In genomic region chr12:75998416-75998815, GRCm38 (mm10) we compare ENCODE assay signal across 24 mouse cellular contexts.
DNase-seq lines count a peak whose midpoint lies in the region; ATAC-seq and TF ChIP-seq lines count a peak whose summit lies in the region.
"Had no signal": no experiment of that assay in that cellular context is flagged by ENCODE, and none has a peak within 500 bp of the region (broad histone marks: within the 10 kb centered on the region; RNA-seq: fewer than 3 reads in every experiment).

No protein-coding gene starts in this region.

- no peak for ATAC-seq in kidney, embryonic 14.5 days (ENCODE audit: low FRiP score, low TSS enrichment)
- peak; percentile 60; the same call in 1 of the 2 replicates for ATAC-seq in intestine, embryonic 14.5 days (replicated peaks; ENCODE audit: low FRiP score, low TSS enrichment, low read depth)
- ATAC-seq in intestine, embryonic 16.5 days = peak; percentile 85
- ATAC-seq: activated CD4-positive, CD25-positive, alpha-beta regulatory T cell, adult 4 months; CD4-positive, CD25-positive, alpha-beta regulatory T cell, adult 4 months; forebrain, embryonic 13.5 days; Patski had no signal

- H3K9me3 ChIP-seq in kidney, embryonic 14.5 days (ENCODE audit: control insufficient read depth, low read length) = no peaks in the 10 kb centered on the region
- H3K9me3 ChIP-seq in intestine, embryonic 14.5 days (ENCODE audit: control insufficient read depth, low read length) = no peaks in the 10 kb centered on the region
- no peaks in the 10 kb centered on the region for H3K9me3 ChIP-seq in intestine, embryonic 16.5 days (ENCODE audit: control insufficient read depth, low read length)
- H3K9me3 ChIP-seq: embryonic facial prominence, embryonic 10.5 days; embryonic facial prominence, embryonic 12.5 days; forebrain, embryonic 13.5 days; G1E had no signal

- no peaks in the 10 kb centered on the region for H3K27me3 ChIP-seq in kidney, adult 2 months (replicated peaks; ENCODE audit: control insufficient read depth, insufficient read depth, low read length)
- H3K27me3 ChIP-seq in kidney, embryonic 14.5 days (ENCODE audit: control insufficient read depth, insufficient read depth, low read length) = no peaks in the 10 kb centered on the region
- H3K27me3 ChIP-seq in intestine, embryonic 14.5 days (replicated peaks; ENCODE audit: control insufficient read depth, insufficient read depth, low read length) = no peaks in the 10 kb centered on the region
- no peaks in the 10 kb centered on the region for H3K27me3 ChIP-seq in intestine, embryonic 16.5 days (replicated peaks; ENCODE audit: control insufficient read depth, insufficient read depth, low read length)
- H3K27me3 ChIP-seq in small intestine, adult 2 months (ENCODE audit: control insufficient read depth, insufficient read depth, low read length) = no peaks in the 10 kb centered on the region
- H3K27me3 ChIP-seq: CH12.LX; embryonic facial prominence, embryonic 12.5 days; forebrain, embryonic 13.5 days; Patski had no signal

- H3K4me1 ChIP-seq in kidney, adult 2 months (ENCODE audit: control insufficient read depth, insufficient read depth, low read length) = peaks cover 16% of the 10 kb centered on the region
- H3K4me1 ChIP-seq in kidney, embryonic 14.5 days (ENCODE audit: control insufficient read depth, insufficient read depth, low read length) = no peaks in the 10 kb centered on the region
- H3K4me1 ChIP-seq in intestine, embryonic 14.5 days (replicated peaks; ENCODE audit: control insufficient read depth, insufficient read depth, low read length) = no peaks in the 10 kb centered on the region
- 0 out of 2 replicates have a peak, but pooled peaks cover 5% of the 10 kb centered on the region for H3K4me1 ChIP-seq in intestine, embryonic 16.5 days (ENCODE audit: control insufficient read depth, insufficient read depth, low read length)
- H3K4me1 ChIP-seq in small intestine, adult 2 months (ENCODE audit: control insufficient read depth, insufficient read depth, insufficient read length, low read length) = peaks cover 10% of the 10 kb centered on the region; the same call in 1 of the 2 replicates
- H3K4me1 ChIP-seq: embryonic facial prominence, embryonic 10.5 days; embryonic facial prominence, embryonic 12.5 days; forebrain, embryonic 13.5 days had no signal

- peak overlapping the region; percentile 83; the same call in 1 of the 2 replicates for H3K27ac ChIP-seq in kidney, adult 2 months (ENCODE audit: insufficient read depth, low read depth, low read length)
- H3K27ac ChIP-seq in kidney, embryonic 14.5 days (ENCODE audit: low read depth, low read length) = no peak overlapping the region
- H3K27ac ChIP-seq in intestine, embryonic 14.5 days (ENCODE audit: low read depth) = no peak overlapping the region
- no peak overlapping the region for H3K27ac ChIP-seq in intestine, embryonic 16.5 days (ENCODE audit: low read length)
- H3K27ac ChIP-seq in small intestine, adult 2 months (ENCODE audit: insufficient read depth, low read depth, low read length) = peak overlapping the region; percentile 72
- H3K27ac ChIP-seq: embryonic facial prominence, embryonic 10.5 days; embryonic facial prominence, embryonic 12.5 days; forebrain, embryonic 13.5 days had no signal

- no peak for DNase-seq in kidney, adult 2 months
- DNase-seq in intestine, embryonic 14.5 days (ENCODE audit: low spot score) = no peak
- no peak for DNase-seq in ovary, postnatal 10 days (ENCODE audit: low spot score)
- DNase-seq in layer of hippocampus, postnatal 14 days (ENCODE audit: low spot score in 2 of 2) = no peak
- DNase-seq: adrenal gland, adult 8-10 months; adrenal gland, postnatal 14 days; adrenal gland, postnatal 36 days; B cell, adult 2 months; cerebellum, adult 11-12 months; cerebellum, adult 2 months; cerebellum, adult 9-10 months; cerebellum, postnatal 10 days; cerebellum, postnatal 25 days had no signal

- H3K36me3 ChIP-seq in kidney, adult 2 months (ENCODE audit: control insufficient read depth, insufficient read depth, low read length) = peaks cover 15% of the 10 kb centered on the region
- H3K36me3 ChIP-seq in kidney, embryonic 14.5 days (ENCODE audit: control insufficient read depth, insufficient read depth, low read length) = peaks cover 15% of the 10 kb centered on the region
- peaks cover 28% of the 10 kb centered on the region for H3K36me3 ChIP-seq in intestine, embryonic 14.5 days (ENCODE audit: control insufficient read depth, insufficient read depth, low read length)
- no peaks in the 10 kb centered on the region for H3K36me3 ChIP-seq in intestine, embryonic 16.5 days (ENCODE audit: control insufficient read depth, insufficient read depth, low read length)
- peaks cover 12% of the 10 kb centered on the region for H3K36me3 ChIP-seq in small intestine, adult 2 months (ENCODE audit: control insufficient read depth, insufficient read depth, low read length)
- H3K36me3 ChIP-seq: G1E had no signal

- TF ChIP-seq POLR2A in kidney, adult 2 months (IDR thresholded peaks at IDR 0.05; ENCODE audit: low read depth, low read length) = no peak
- no peak for TF ChIP-seq POLR2A in small intestine, adult 2 months (IDR thresholded peaks at IDR 0.05; ENCODE audit: low read depth, low read length)

- no peak overlapping the region for H3K9ac ChIP-seq in kidney, embryonic 14.5 days (ENCODE audit: low read depth, low read length)
- H3K9ac ChIP-seq in intestine, embryonic 14.5 days (ENCODE audit: low read length) = no peak overlapping the region
- H3K9ac ChIP-seq in intestine, embryonic 16.5 days (ENCODE audit: low read depth, low read length) = no peak overlapping the region
- H3K9ac ChIP-seq: embryonic facial prominence, embryonic 12.5 days; forebrain, embryonic 13.5 days had no signal

- TF ChIP-seq CTCF in kidney, adult 2 months (conservative IDR thresholded peaks at IDR 0.05; ENCODE audit: insufficient read depth, insufficient read length, low read depth, low read length) = no peak
- TF ChIP-seq CTCF in small intestine, adult 2 months (IDR thresholded peaks at IDR 0.05; ENCODE audit: extremely low read depth, insufficient read length, insufficient replicate concordance, low read depth, low read length) = no peak

- WGBS in kidney, adult 2 months = 32% methylated on average over 2 of the region's 2 CpGs
- WGBS in kidney, embryonic 14.5 days = 23% methylated on average over 2 of the region's 2 CpGs
- 41% methylated on average over 2 of the region's 2 CpGs for WGBS in intestine, embryonic 14.5 days
- WGBS in intestine, embryonic 16.5 days = 48% methylated on average over 2 of the region's 2 CpGs
- 22% methylated on average over 2 of the region's 2 CpGs for WGBS in small intestine, adult 2 months

- H3K4me2 ChIP-seq in kidney, embryonic 14.5 days (replicated peaks; ENCODE audit: low read depth, low read length) = no peak overlapping the region
- H3K4me2 ChIP-seq in intestine, embryonic 14.5 days (ENCODE audit: low read length) = no peak overlapping the region
- H3K4me2 ChIP-seq in intestine, embryonic 16.5 days (ENCODE audit: low read depth, low read length) = no peak overlapping the region
- H3K4me2 ChIP-seq: embryonic facial prominence, embryonic 12.5 days; forebrain, embryonic 13.5 days had no signal

- no peak overlapping the region for H3K4me3 ChIP-seq in kidney, adult 2 months (ENCODE audit: insufficient read depth, low read depth, low read length)
- H3K4me3 ChIP-seq in kidney, embryonic 14.5 days (ENCODE audit: low read length) = no peak overlapping the region
- H3K4me3 ChIP-seq in intestine, embryonic 14.5 days (ENCODE audit: low read depth, low read length) = no peak overlapping the region
- H3K4me3 ChIP-seq in intestine, embryonic 16.5 days (ENCODE audit: low read length) = no peak overlapping the region
- peak overlapping the region; percentile 34 for H3K4me3 ChIP-seq in small intestine, adult 2 months (ENCODE audit: low read depth, low read length)
- H3K4me3 ChIP-seq: embryonic facial prominence, embryonic 10.5 days; embryonic facial prominence, embryonic 12.5 days; forebrain, embryonic 13.5 days had no signal

Comparison
In these comparisons a context has a peak if more than half of its experiments do, and no peak if none do; other contexts are left out.
1. H3K27ac ChIP-seq: peak in kidney, adult 2 months (single experiment) and small intestine, adult 2 months (single experiment); none in kidney, embryonic 14.5 days (single experiment), intestine, embryonic 14.5 days (single experiment) and intestine, embryonic 16.5 days (single experiment).